Mouse (Mus musculus) hindbrain, embryonic 12.5 days (tissue): Measurements from ENCODE around the gene F2r. TPM values are rescaled to one million over a fixed set of nuclear protein-coding genes. Genes with fewer than 3 reads are reported as not detected.

Experiments used
- ATAC-seq: fragments of 200-750 bp; cut with Nextera tagmentation; 2 replicates; pipeline ENCODE4 v1.8.0; 2017; ENCODE audit warnings: moderate TSS enrichment; ENCODE audit not compliant: low FRiP score
- H3K27ac ChIP-seq: fragments of 300-500 bp; sonication (generic); 2 replicates; pipeline ENCODE4 v1.5.1; 2016; ENCODE audit warnings: mild to moderate bottlenecking
- H3K27me3 ChIP-seq: fragments of 300-500 bp; sonication (generic); 2 replicates; pipeline ENCODE4 v1.6.1; 2016; ENCODE audit warnings: mild to moderate bottlenecking
- H3K36me3 ChIP-seq: fragments of 300-500 bp; sonication (generic); 2 replicates; pipeline ENCODE4 v1.6.1; 2016; ENCODE audit warnings: mild to moderate bottlenecking
- H3K4me1 ChIP-seq: fragments of 300-500 bp; sonication (generic); 2 replicates; pipeline ENCODE4 v1.6.1; 2016
- H3K4me2 ChIP-seq: fragments of 300-500 bp; sonication (generic); replicated peaks from 2 replicates; pipeline ENCODE4 v1.6.1; 2016; ENCODE audit warnings: mild to moderate bottlenecking
- H3K4me3 ChIP-seq: fragments of 300-500 bp; sonication (generic); 2 replicates; pipeline ENCODE4 v1.5.1; 2016; ENCODE audit warnings: mild to moderate bottlenecking
- H3K9ac ChIP-seq: fragments of 300-500 bp; sonication (generic); 2 replicates; pipeline ENCODE4 v1.6.1; 2016; ENCODE audit warnings: mild to moderate bottlenecking, moderate library complexity
- H3K9me3 ChIP-seq: fragments of 300-500 bp; sonication (generic); replicated peaks from 2 replicates; pipeline ENCODE4 v1.6.1; 2016; ENCODE audit warnings: mild to moderate bottlenecking
- WGBS: fragments of 180-500 bp; shearing (Covaris S2); methylation state at CpG from one replicate; pipeline ENCODE4 v1.1.7; 2016; 5-methylcytosine and 5-hydroxymethylcytosine counted together
- polyA plus RNA-seq: library from polyadenylated mRNA; unstranded; fragments of >200 nt; fragmentation: Nextera tagmentation; extraction: Ambion mirVana; gene quantifications from 2 replicates; pipeline ENCODE4 v1.2.1, GENCODE M21; 2016

Gene F2r
- polyA plus RNA-seq, 1 experiment from 2014 or later, result 102 TPM

- Histone ChIP-seq H3K4me3 (no peak overlapping the region), H3K27me3 (no peaks in the 10 kb centered on the region), H3K27ac (no peak overlapping the region), H3K9ac (no peak overlapping the region), H3K36me3 (peaks cover 40% of the 10 kb centered on the region), H3K9me3 (no peaks in the 10 kb centered on the region), H3K4me1 (no peaks in the 10 kb centered on the region), H3K4me2 (no peak overlapping the region)
- 92% methylated on average over 6 of the region's 6 CpGs for WGBS
- no peak for ATAC-seq
Observed at GRCm38 (mm10) chr13:95608416-95609087, 9.7 kb downstream of the F2r start.

GRCm38 (mm10) chr13:95607019-95607418 is 11.3 kb downstream of the F2r start:
- WGBS, result 94% methylated on average over 8 of the region's 8 CpGs
- Histone ChIP-seq H3K36me3 (peaks cover 47% of the 10 kb centered on the region), H3K4me2 (no peak overlapping the region), H3K4me1 (no peaks in the 10 kb centered on the region), H3K9me3 (no peaks in the 10 kb centered on the region), H3K4me3 (no peak overlapping the region), H3K27me3 (no peaks in the 10 kb centered on the region), H3K27ac (no peak overlapping the region), H3K9ac (no peak overlapping the region)
- ATAC-seq, result no peak

GRCm38 (mm10) chr13:95604288-95604687 is 14.0 kb downstream of the F2r start:
- H3K4me1 ChIP-seq, result no peaks in the 10 kb centered on the region
- no peak for ATAC-seq
- no peak overlapping the region for H3K4me3 ChIP-seq
- no peaks in the 10 kb centered on the region for H3K27me3 ChIP-seq
- no peak overlapping the region for H3K27ac ChIP-seq
- no peaks in the 10 kb centered on the region for H3K9me3 ChIP-seq
- WGBS, result 96% methylated on average over 25 of the region's 25 CpGs
- H3K4me2 ChIP-seq, result no peak overlapping the region
- no peak overlapping the region for H3K9ac ChIP-seq
- peaks cover 47% of the 10 kb centered on the region for H3K36me3 ChIP-seq

GRCm38 (mm10) chr13:95599833-95600359 is 18.4 kb downstream of the F2r start:
- 59% methylated on average over 3 of the region's 3 CpGs for WGBS
- Histone ChIP-seq H3K27me3 (no peaks in the 10 kb centered on the region), H3K27ac (no peak overlapping the region), H3K4me1 (no peaks in the 10 kb centered on the region), H3K9me3 (no peaks in the 10 kb centered on the region), H3K36me3 (peaks cover 37% of the 10 kb centered on the region), H3K9ac (no peak overlapping the region), H3K4me3 (no peak overlapping the region), H3K4me2 (no peak overlapping the region)
- no peak for ATAC-seq

- H3K36me3 ChIP-seq, result peaks cover 22% of the 10 kb centered on the region
- ATAC-seq, result no peak
- no peaks in the 10 kb centered on the region for H3K27me3 ChIP-seq
- no peak overlapping the region for H3K9ac ChIP-seq
- H3K27ac ChIP-seq, result no peak overlapping the region
- H3K9me3 ChIP-seq, result no peaks in the 10 kb centered on the region
- no peak overlapping the region for H3K4me3 ChIP-seq
- no peaks in the 10 kb centered on the region for H3K4me1 ChIP-seq
- H3K4me2 ChIP-seq, result no peak overlapping the region
- WGBS, result 89% methylated on average over 18 of the region's 18 CpGs
Observed at GRCm38 (mm10) chr13:95598232-95598920, 19.9 kb downstream of the F2r start.

GRCm38 (mm10) chr13:95597578-95597977 is 20.7 kb downstream of the F2r start:
- WGBS, result 92% methylated on average over 10 of the region's 10 CpGs

GRCm38 (mm10) chr13:95596689-95597088 is 21.6 kb downstream of the F2r start:
- ATAC-seq, result no peak
- H3K4me3 ChIP-seq, result no peak overlapping the region
- no peak overlapping the region for H3K27ac ChIP-seq
- no peak overlapping the region for H3K4me2 ChIP-seq
- no peak overlapping the region for H3K9ac ChIP-seq
- WGBS, result 74% methylated on average over 7 of the region's 7 CpGs
- peaks cover 14% of the 10 kb centered on the region for H3K36me3 ChIP-seq
- H3K4me1 ChIP-seq, result no peaks in the 10 kb centered on the region
- no peaks in the 10 kb centered on the region for H3K9me3 ChIP-seq
- no peaks in the 10 kb centered on the region for H3K27me3 ChIP-seq

More at GRCm38 (mm10) chr13:95597578-95597977, 20.7 kb downstream of the F2r start:
- no peak for ATAC-seq
- H3K4me3 ChIP-seq, result no peak overlapping the region
- no peak overlapping the region for H3K27ac ChIP-seq
- no peak overlapping the region for H3K4me2 ChIP-seq
- H3K9me3 ChIP-seq, result no peaks in the 10 kb centered on the region
- no peaks in the 10 kb centered on the region for H3K4me1 ChIP-seq
- no peaks in the 10 kb centered on the region for H3K27me3 ChIP-seq
- H3K9ac ChIP-seq, result no peak overlapping the region
- H3K36me3 ChIP-seq, result peaks cover 19% of the 10 kb centered on the region

GRCm38 (mm10) chr13:95595921-95596320 is 22.4 kb downstream of the F2r start:
- no peak overlapping the region for H3K4me3 ChIP-seq
- 71% methylated on average over 5 of the region's 5 CpGs for WGBS
- no peaks in the 10 kb centered on the region for H3K9me3 ChIP-seq
- H3K4me2 ChIP-seq, result no peak overlapping the region
- no peaks in the 10 kb centered on the region for H3K27me3 ChIP-seq
- 0 out of 2 replicates have a peak, but pooled peaks cover 7% of the 10 kb centered on the region for H3K36me3 ChIP-seq
- H3K27ac ChIP-seq, result no peak overlapping the region
- H3K4me1 ChIP-seq, result no peaks in the 10 kb centered on the region
- ATAC-seq, result no peak
- H3K9ac ChIP-seq, result no peak overlapping the region

- no peaks in the 10 kb centered on the region for H3K27me3 ChIP-seq
- no peak overlapping the region for H3K9ac ChIP-seq
- 85% methylated on average over 7 of the region's 7 CpGs for WGBS
- H3K9me3 ChIP-seq, result no peaks in the 10 kb centered on the region
- no peak overlapping the region for H3K27ac ChIP-seq
- no peak overlapping the region for H3K4me2 ChIP-seq
- no peak overlapping the region for H3K4me3 ChIP-seq
- no peak for ATAC-seq
- 0 out of 2 replicates have a peak, but pooled peaks cover 2% of the 10 kb centered on the region for H3K36me3 ChIP-seq
- H3K4me1 ChIP-seq, result no peaks in the 10 kb centered on the region
Observed at GRCm38 (mm10) chr13:95595411-95595810, 22.9 kb downstream of the F2r start.

- no peak overlapping the region for H3K27ac ChIP-seq
- no peaks in the 10 kb centered on the region for H3K36me3 ChIP-seq
- no peaks in the 10 kb centered on the region for H3K9me3 ChIP-seq
- ATAC-seq, result no peak
- no peak overlapping the region for H3K9ac ChIP-seq
- H3K4me1 ChIP-seq, result no peaks in the 10 kb centered on the region
- 87% methylated on average over 10 of the region's 10 CpGs for WGBS
- no peak overlapping the region for H3K4me3 ChIP-seq
- H3K27me3 ChIP-seq, result no peaks in the 10 kb centered on the region
- H3K4me2 ChIP-seq, result no peak overlapping the region
Observed at GRCm38 (mm10) chr13:95592860-95593259, 25.4 kb downstream of the F2r start.

- H3K9ac ChIP-seq, result no peak overlapping the region
- H3K27ac ChIP-seq, result no peak overlapping the region
- no peak for ATAC-seq
- H3K4me1 ChIP-seq, result no peaks in the 10 kb centered on the region
- H3K4me3 ChIP-seq, result no peak overlapping the region
- no peak overlapping the region for H3K4me2 ChIP-seq
- H3K27me3 ChIP-seq, result no peaks in the 10 kb centered on the region
- H3K36me3 ChIP-seq, result no peaks in the 10 kb centered on the region
- H3K9me3 ChIP-seq, result no peaks in the 10 kb centered on the region
- WGBS, result 86% methylated on average over 3 of the region's 3 CpGs
Observed at GRCm38 (mm10) chr13:95591606-95592005, 26.7 kb downstream of the F2r start.

GRCm38 (mm10) chr13:95587628-95588027 is 30.7 kb downstream of the F2r start:
- Histone ChIP-seq H3K9me3 (no peaks in the 10 kb centered on the region), H3K9ac (no peak overlapping the region), H3K27me3 (no peaks in the 10 kb centered on the region), H3K4me2 (no peak overlapping the region), H3K36me3 (no peaks in the 10 kb centered on the region), H3K4me3 (no peak overlapping the region), H3K27ac (no peak overlapping the region), H3K4me1 (0 out of 2 replicates have a peak, but pooled peaks cover 3% of the 10 kb centered on the region)
- ATAC-seq, result no peak
- 87% methylated on average over 4 of the region's 4 CpGs for WGBS
